Mouse (Mus musculus) CH12.LX (cell line): Measurements from ENCODE around the gene Cgref1. TPM values are rescaled to one million over a fixed set of nuclear protein-coding genes. Genes with fewer than 3 reads are reported as not detected.
A peak's percentile ranks its signal among the peaks of the same experiment; 100 is the strongest.

ENCODE experiments used
- DNase-seq: peaks from one replicate; pipeline ENCODE4 v3.0.0-alpha.2; 2013; ENCODE audit errors: extremely low read depth
- H3K27ac ChIP-seq: 2 replicates; pipeline ENCODE4 v1.5.1; 2012; ENCODE audit warnings: low read depth, mild to moderate bottlenecking, control low read depth, moderate library complexity; ENCODE audit not compliant: insufficient read depth
- H3K27me3 ChIP-seq: replicated peaks from 2 replicates; pipeline ENCODE3; 2012; ENCODE audit warnings: inconsistent platforms
- H3K36me3 ChIP-seq, 2 experiments: replicated peaks in 1 of 2; 2 replicates each; pipeline versions ENCODE3 to v1.6.1; 2012; ENCODE audit warnings: inconsistent platforms in 1 of 2, low read length in 1 of 2, mild to moderate bottlenecking in 1 of 2, mixed read lengths in 1 of 2, moderate library complexity in 1 of 2; ENCODE audit not compliant: control insufficient read depth in 1 of 2, insufficient read depth in 1 of 2
- H3K4me1 ChIP-seq, 2 experiments: 2 replicates each; pipeline ENCODE4 v1.6.1; 2012; ENCODE audit warnings: inconsistent platforms in 1 of 2, moderate library complexity in 1 of 2; ENCODE audit not compliant: insufficient read depth in 2 of 2, control insufficient read depth in 1 of 2
- H3K4me2 ChIP-seq: 2 replicates; pipeline ENCODE4 v1.6.1; 2012; ENCODE audit warnings: low read depth, mild to moderate bottlenecking, control low read depth; ENCODE audit not compliant: poor library complexity, insufficient read depth, severe bottlenecking
- H3K4me3 ChIP-seq, 3 experiments: fragments of 150-350 bp in 1 of 3; sonication (generic) in 1 of 3; replicated peaks in 1 of 3; 2 replicates each; pipeline versions ENCODE3 to v1.5.1; 2011 to 2012; ENCODE audit warnings: low read depth in 2 of 3, low read length in 2 of 3, mild to moderate bottlenecking in 2 of 3, moderate library complexity in 2 of 3, control low read depth in 1 of 3, improper control_type of control experiment in 1 of 3, inconsistent platforms in 1 of 3, mixed read lengths in 1 of 3; ENCODE audit not compliant: poor library complexity in 1 of 3
- H3K79me2 ChIP-seq: replicated peaks from 2 replicates; pipeline ENCODE4 v1.6.1; 2012; ENCODE audit warnings: mild to moderate bottlenecking, moderate library complexity; ENCODE audit not compliant: control insufficient read depth, poor library complexity, insufficient read depth, severe bottlenecking; ENCODE audit errors: extremely low read depth
- H3K9ac ChIP-seq: 2 replicates; pipeline ENCODE4 v1.6.1; 2012; ENCODE audit warnings: low read depth, mild to moderate bottlenecking, control low read depth, moderate library complexity; ENCODE audit not compliant: insufficient read depth
- H3K9me3 ChIP-seq: replicated peaks from 2 replicates; pipeline ENCODE3; 2012; ENCODE audit warnings: low read length, inconsistent platforms, mixed read lengths
- BHLHE40 ChIP-seq: IDR thresholded peaks from 2 replicates; pipeline ENCODE4 v1.6.1; 2011; ENCODE audit warnings: mild to moderate bottlenecking, low read depth, low read length, improper control_type of control experiment
- CHD2 ChIP-seq: IDR thresholded peaks from 2 replicates; pipeline ENCODE4 v1.6.1; 2011; ENCODE audit warnings: low read length, improper control_type of control experiment
- CTCF ChIP-seq, 2 experiments: IDR thresholded peaks in 1 of 2; conservative IDR thresholded peaks in 1 of 2; 2 replicates each; pipeline ENCODE4 v1.5.1; 2011 to 2012; ENCODE audit warnings: low read depth in 2 of 2, low read length in 2 of 2, improper control_type of control experiment in 1 of 2, inconsistent platforms in 1 of 2, mild to moderate bottlenecking in 1 of 2, moderate library complexity in 1 of 2
- E2F4 ChIP-seq: IDR thresholded peaks from 2 replicates; pipeline ENCODE4 v1.6.1; 2011; ENCODE audit warnings: low read depth, low read length, improper control_type of control experiment; ENCODE audit not compliant: insufficient replicate concordance
- EP300 ChIP-seq: IDR thresholded peaks from 2 replicates; pipeline ENCODE4 v1.6.1; 2011; ENCODE audit warnings: low read length, improper control_type of control experiment
- JUN ChIP-seq: IDR thresholded peaks from 2 replicates; pipeline ENCODE4 v1.6.1; 2011; ENCODE audit warnings: low read depth, mild to moderate bottlenecking, low read length, improper control_type of control experiment, moderate library complexity; ENCODE audit not compliant: insufficient read depth
- KAT2A ChIP-seq: IDR thresholded peaks from 2 replicates; pipeline ENCODE4 v1.6.1; 2012; ENCODE audit warnings: low read length, improper control_type of control experiment, inconsistent platforms; ENCODE audit not compliant: insufficient replicate concordance
- NELFE ChIP-seq: IDR thresholded peaks from 2 replicates; pipeline ENCODE4 v1.6.1; 2011; ENCODE audit warnings: low read depth, low read length, improper control_type of control experiment
- NRF1 ChIP-seq: IDR thresholded peaks from 2 replicates; pipeline ENCODE4 v1.6.1; 2014; ENCODE audit warnings: low read depth, mild to moderate bottlenecking, inconsistent platforms, low read length, improper control_type of control experiment, moderate library complexity
- PAX5 ChIP-seq: IDR thresholded peaks from 2 replicates; pipeline ENCODE4 v1.6.1; 2012; ENCODE audit warnings: low read length, inconsistent platforms, mixed read lengths
- POLR2A ChIP-seq: IDR thresholded peaks from 2 replicates; pipeline ENCODE4 v1.6.1; 2011; ENCODE audit warnings: low read depth, mild to moderate bottlenecking, improper control_type of control experiment, low read length
- RAD21 ChIP-seq: IDR thresholded peaks from 2 replicates; pipeline ENCODE4 v1.6.1; 2011; ENCODE audit warnings: low read depth, mild to moderate bottlenecking, low read length, improper control_type of control experiment, moderate library complexity
- RCOR1 ChIP-seq: conservative IDR thresholded peaks from 2 replicates; pipeline ENCODE4 v1.6.1; 2012; ENCODE audit warnings: low read depth, mild to moderate bottlenecking, inconsistent platforms, low read length, improper control_type of control experiment
- SMC3 ChIP-seq: IDR thresholded peaks from 2 replicates; pipeline ENCODE4 v1.6.1; 2011; ENCODE audit warnings: low read depth, low read length, improper control_type of control experiment
- TCF12 ChIP-seq: IDR thresholded peaks from 2 replicates; pipeline ENCODE4 v1.6.1; 2014; ENCODE audit warnings: low read depth, mild to moderate bottlenecking, inconsistent platforms, low read length, improper control_type of control experiment
- UBTF ChIP-seq: IDR thresholded peaks from 2 replicates; pipeline ENCODE4 v1.6.1; 2012; ENCODE audit warnings: low read depth, mild to moderate bottlenecking, inconsistent platforms, low read length, improper control_type of control experiment, moderate library complexity
- USF2 ChIP-seq: conservative IDR thresholded peaks from 2 replicates; pipeline ENCODE4 v1.6.1; 2011; ENCODE audit warnings: low read depth, low read length, improper control_type of control experiment
- ZC3H11A ChIP-seq: IDR thresholded peaks from 2 replicates; pipeline ENCODE4 v1.6.1; 2012; ENCODE audit warnings: low read depth, mild to moderate bottlenecking, inconsistent platforms, low read length, improper control_type of control experiment
- dilution Hi-C: fragments of 300-500 bp; cut with MboI; formaldehyde crosslinking; loops from 2 replicates; pipeline ENCODE4 v1.14.3; 2020; ENCODE audit warnings: low sequenced_read_pairs; ENCODE audit not compliant: extremely low pct_unique_long_range_greater_than_20kb, extremely low pct_ligation_motif_present
- in situ Hi-C: fragments of 300-500 bp; cut with MboI; formaldehyde crosslinking; loops from 3 replicates; pipeline ENCODE4 v1.14.3; 2019; ENCODE audit warnings: low sequenced_read_pairs, low pct_ligation_motif_present, low pct_unique_long_range_greater_than_20kb, mixed read lengths
- polyA plus RNA-seq: library from polyadenylated mRNA; unstranded; fragments of >175 nt; gene quantifications from 2 replicates; pipeline ENCODE4 v1.2.1, GENCODE M21; 2012; ENCODE audit warnings: low read depth; ENCODE audit not compliant: insufficient read length
- total RNA-seq, 2 experiments: library from RNA; depleted of rRNA; stranded (reverse); fragments of 300-350 nt in 1 of 2; fragments of >200 nt in 1 of 2; gene quantifications; 2 replicates each; pipeline ENCODE4 v1.2.3; 2012 to 2014

The Cgref1 gene
- total and polyA plus RNA-seq, 3 experiments, result not detected

DNA sequence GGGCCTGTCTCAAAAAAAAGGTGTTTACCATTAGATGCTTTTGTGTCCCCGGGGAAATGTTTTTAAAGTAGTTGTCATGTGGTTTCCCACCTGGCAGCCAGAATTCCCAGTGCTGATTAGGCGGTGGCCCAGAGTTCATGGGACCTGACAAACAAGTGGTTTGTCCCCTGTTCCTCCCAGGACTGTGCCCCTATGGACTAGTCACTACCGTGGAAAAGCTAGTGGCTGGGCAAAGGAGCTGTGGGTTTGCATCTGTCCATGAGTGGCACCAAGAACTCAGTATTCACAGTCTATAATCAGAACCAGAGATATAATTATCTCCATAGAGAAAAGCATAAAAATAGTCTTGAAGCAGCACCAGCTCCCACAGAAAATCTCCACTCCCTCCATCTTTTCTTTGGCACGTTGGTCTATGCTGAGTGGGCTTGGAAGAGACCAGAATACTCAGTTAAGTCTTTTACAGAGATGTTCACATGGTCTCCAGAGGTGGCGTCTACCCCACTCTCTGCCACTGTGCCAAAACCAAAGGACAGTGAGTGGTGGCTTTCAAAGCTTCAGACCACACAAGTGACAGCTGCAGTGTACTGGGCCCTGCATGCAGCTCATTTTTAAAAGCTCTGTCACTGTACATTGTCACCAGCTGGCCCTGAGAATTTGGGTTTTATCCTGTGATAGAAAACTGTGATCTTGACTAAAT, 47.7 kb upstream of the Cgref1 start:
- Histone ChIP-seq H3K79me2 (no peaks in the 10 kb centered on the region), H3K4me3 (no peak overlapping the region)
- no peak for DNase-seq
- TF ChIP-seq NRF1, result no peak
- TF ChIP-seq, all 38 proteins: peak for 0
- Histone ChIP-seq H3K27ac (no peak overlapping the region), H3K36me3 (no peaks in the 10 kb centered on the region), H3K4me1 (peaks cover 8 to 17% of the 10 kb centered on the region in 2 experiments), H3K9ac (no peak overlapping the region), H3K27me3 (no peaks in the 10 kb centered on the region), H3K4me2 (no peak overlapping the region), H3K9me3 (no peaks in the 10 kb centered on the region)
- dilution Hi-C loops (no loop called here), in situ Hi-C loops (no loop called here)

DNA sequence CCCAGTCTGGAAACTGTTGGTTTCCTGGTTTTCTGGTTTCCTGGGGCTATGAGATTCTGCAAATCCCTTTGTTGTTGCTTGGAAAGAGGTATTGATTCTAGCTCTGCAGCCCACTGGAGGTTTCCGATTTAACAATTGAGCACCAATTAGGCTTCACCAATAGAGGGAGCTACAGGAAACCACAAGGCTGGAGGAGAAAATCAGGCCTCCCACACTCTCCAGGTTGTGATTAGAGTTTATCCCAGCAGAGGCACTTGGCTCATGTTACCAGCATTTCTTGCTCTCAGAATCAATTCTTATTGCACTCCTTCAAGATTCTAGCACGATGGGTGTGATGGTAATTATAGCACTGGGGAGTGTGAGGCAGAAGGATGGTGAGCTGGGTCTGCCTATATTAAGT, 37.0 kb upstream of the Cgref1 start:
- TF ChIP-seq RAD21, result peak; percentile 36
- no peak for TF ChIP-seq USF2
- TF ChIP-seq NELFE, result no peak
- no peak for TF ChIP-seq JUN
- no peak for TF ChIP-seq ZC3H11A
- no peak for TF ChIP-seq RCOR1
- no peak for TF ChIP-seq BHLHE40
- TF ChIP-seq CHD2, result no peak
- no peak for TF ChIP-seq E2F4
- TF ChIP-seq NRF1, result no peak
- peak; percentile 34 for TF ChIP-seq SMC3
- TF ChIP-seq EP300, result no peak
- no peak for TF ChIP-seq POLR2A
- no peak for TF ChIP-seq KAT2A
- TF ChIP-seq PAX5, result no peak
- TF ChIP-seq CTCF (conservative IDR thresholded peaks at IDR 0.05 in 1 of 2, IDR thresholded peaks at IDR 0.05 in 1 of 2; ENCODE audit: low read depth in 2 of 2, low read length in 2 of 2), result peak; percentile 27 to 66; a peak in 3 of 4 replicates
- TF ChIP-seq TCF12, result no peak
- TF ChIP-seq UBTF, result no peak
- Histone ChIP-seq H3K4me3 (no peak overlapping the region), H3K79me2 (no peaks in the 10 kb centered on the region), H3K9me3 (no peaks in the 10 kb centered on the region), H3K27ac (no peak overlapping the region), H3K27me3 (peaks cover 4% of the 10 kb centered on the region), H3K4me1 (peaks cover 0 to 3% of the 10 kb centered on the region in 2 experiments; a peak in 1 of 4 replicates), H3K36me3 (no peaks in the 10 kb centered on the region), H3K9ac (no peak overlapping the region), H3K4me2 (no peak overlapping the region)
- in situ Hi-C loops (no loop called here), dilution Hi-C loops (no loop called here)
- DNase-seq, result peak; percentile 27
